Mouse (Mus musculus): ENCODE results near the gene Ppp1r9b. TPM values are rescaled to one million over a fixed set of nuclear protein-coding genes. Genes with fewer than 3 reads are reported as not detected.

Gene Ppp1r9b
- polyA plus RNA-seq, 1 experiment: 29.4 TPM

DNA sequence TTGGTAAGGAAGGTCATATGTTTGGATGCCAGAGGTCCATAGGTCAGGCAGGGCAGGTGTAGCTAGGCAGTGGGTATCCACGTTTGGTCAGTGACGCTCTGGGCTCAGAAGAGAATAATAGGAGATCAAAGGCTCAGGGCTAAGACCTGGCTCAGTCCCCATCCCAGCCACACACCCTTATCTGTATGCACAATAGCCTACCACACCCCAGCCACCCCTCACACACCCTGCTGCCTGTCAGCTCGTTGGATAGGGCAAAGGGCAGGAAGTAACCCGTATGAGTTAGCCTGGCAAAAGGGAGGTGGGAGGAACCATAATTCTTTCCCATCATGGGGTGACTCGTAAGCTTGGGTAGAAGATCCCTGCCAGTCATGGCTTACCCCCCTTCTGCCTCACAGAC lies 6.8 kb downstream of the Ppp1r9b start:
- H3K36me3 ChIP-seq (ENCODE audit: control insufficient read depth, insufficient read depth, low read length): peaks cover 37% of the 10 kb centered on the region
- H3K4me1 ChIP-seq (ENCODE audit: control insufficient read depth, insufficient read depth, insufficient read length, low read length): peaks cover 54% of the 10 kb centered on the region
- 13% methylated on average over 5 of the region's 5 CpGs for WGBS
- H3K4me3 ChIP-seq (ENCODE audit: low read depth, low read length): peak overlapping the region; percentile 38
- H3K27me3 ChIP-seq (ENCODE audit: control insufficient read depth, insufficient read depth, low read length): no peaks in the 10 kb centered on the region
- no peak for TF ChIP-seq CTCF (IDR thresholded peaks at IDR 0.05; ENCODE audit: extremely low read depth, insufficient read length, insufficient replicate concordance, low read depth, low read length)
- TF ChIP-seq POLR2A (IDR thresholded peaks at IDR 0.05; ENCODE audit: low read depth, low read length): no peak
- peak overlapping the region; percentile 62 for H3K27ac ChIP-seq (ENCODE audit: insufficient read depth, low read depth, low read length)

DNA sequence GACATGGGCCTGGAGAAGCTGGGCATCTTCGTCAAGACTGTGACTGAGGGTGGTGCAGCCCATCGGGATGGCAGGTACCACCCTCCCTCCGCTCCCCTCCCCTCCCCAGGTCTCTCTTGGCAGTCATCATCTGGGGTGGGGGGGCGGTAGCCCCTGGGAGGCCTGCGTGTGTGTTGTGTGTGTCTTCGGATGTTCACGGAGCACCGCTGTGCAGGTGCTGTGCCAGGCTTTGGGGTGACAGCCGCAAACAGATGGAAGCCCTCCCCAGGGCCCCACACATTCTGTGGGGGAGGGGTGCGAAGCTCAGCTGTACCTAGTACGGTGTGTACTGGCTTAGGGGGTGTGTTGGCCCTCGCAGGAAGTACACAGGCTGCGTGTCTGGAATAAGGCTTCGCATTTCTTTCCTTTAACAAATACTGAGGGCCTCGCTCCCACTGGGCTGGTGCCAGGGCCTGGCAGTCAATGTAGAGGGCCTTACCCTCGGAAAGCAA lies 7.3 kb downstream of the Ppp1r9b start:
- peaks cover 42% of the 10 kb centered on the region for H3K36me3 ChIP-seq (ENCODE audit: control insufficient read depth, insufficient read depth, low read length)
- WGBS: 32% methylated on average over 16 of the region's 16 CpGs

DNA sequence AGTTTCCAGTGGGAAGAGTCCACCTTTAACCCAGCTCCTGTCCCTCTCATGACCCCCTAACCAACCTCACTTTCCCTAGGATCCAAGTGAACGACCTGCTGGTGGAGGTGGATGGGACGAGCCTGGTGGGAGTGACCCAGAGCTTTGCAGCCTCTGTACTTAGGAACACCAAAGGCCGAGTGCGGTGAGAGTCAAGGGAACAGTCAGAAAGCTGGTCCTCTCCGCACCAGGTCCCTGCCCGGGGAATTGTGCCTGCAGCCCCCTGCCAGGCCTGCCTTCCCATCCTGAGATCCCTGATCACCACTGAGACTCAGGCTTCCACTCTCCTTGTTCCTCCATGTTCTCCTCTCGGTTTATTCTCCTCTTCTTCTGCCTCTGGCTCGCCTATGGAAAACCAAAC lies 9.3 kb downstream of the Ppp1r9b start:
- no peak overlapping the region for H3K27ac ChIP-seq (ENCODE audit: insufficient read depth, low read depth, low read length)
- H3K4me3 ChIP-seq (ENCODE audit: low read depth, low read length): no peak overlapping the region
- no peaks in the 10 kb centered on the region for H3K27me3 ChIP-seq (ENCODE audit: control insufficient read depth, insufficient read depth, low read length)
- H3K4me1 ChIP-seq (ENCODE audit: control insufficient read depth, insufficient read depth, insufficient read length, low read length): peaks cover 36% of the 10 kb centered on the region
- peaks cover 50% of the 10 kb centered on the region for H3K36me3 ChIP-seq (ENCODE audit: control insufficient read depth, insufficient read depth, low read length)
- TF ChIP-seq POLR2A (IDR thresholded peaks at IDR 0.05; ENCODE audit: low read depth, low read length) (no peak), CTCF (IDR thresholded peaks at IDR 0.05; ENCODE audit: extremely low read depth, insufficient read length, insufficient replicate concordance, low read depth, low read length) (no peak)
- WGBS: 87% methylated on average over 8 of the region's 8 CpGs

More for the DNA sequence above, 7.3 kb downstream of the Ppp1r9b start:
- peak overlapping the region; percentile 62 for H3K27ac ChIP-seq (ENCODE audit: insufficient read depth, low read depth, low read length)
- H3K4me3 ChIP-seq (ENCODE audit: low read depth, low read length): peak overlapping the region; percentile 38
- no peaks in the 10 kb centered on the region for H3K27me3 ChIP-seq (ENCODE audit: control insufficient read depth, insufficient read depth, low read length)
- peaks cover 54% of the 10 kb centered on the region for H3K4me1 ChIP-seq (ENCODE audit: control insufficient read depth, insufficient read depth, insufficient read length, low read length)
- TF ChIP-seq CTCF (IDR thresholded peaks at IDR 0.05; ENCODE audit: extremely low read depth, insufficient read length, insufficient replicate concordance, low read depth, low read length): no peak
- no peak for TF ChIP-seq POLR2A (IDR thresholded peaks at IDR 0.05; ENCODE audit: low read depth, low read length)

DNA sequence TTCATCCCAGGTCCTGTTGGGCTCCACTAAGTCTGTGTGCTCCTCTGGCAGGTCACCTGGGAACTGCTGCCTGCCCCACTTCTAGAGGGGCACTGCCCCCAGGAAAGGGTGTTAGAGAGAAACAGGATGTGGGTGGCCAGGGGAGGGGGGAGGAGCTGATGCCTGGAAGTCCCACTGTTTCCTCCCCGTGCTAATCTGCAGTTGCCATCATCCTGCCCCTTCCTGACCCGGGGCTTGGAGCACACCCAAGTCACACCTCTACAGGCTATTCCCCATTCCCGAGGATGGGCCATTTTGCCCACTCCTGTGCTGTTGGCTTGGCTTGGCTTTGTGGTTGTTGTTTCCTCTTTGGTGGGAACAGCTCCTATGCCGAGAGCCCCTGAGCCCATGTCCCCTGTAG lies 9.7 kb downstream of the Ppp1r9b start:
- Histone ChIP-seq H3K27me3 (ENCODE audit: control insufficient read depth, insufficient read depth, low read length) (no peaks in the 10 kb centered on the region), H3K27ac (ENCODE audit: insufficient read depth, low read depth, low read length) (peak overlapping the region; percentile 27; the same call in 1 of the 2 replicates), H3K4me1 (ENCODE audit: control insufficient read depth, insufficient read depth, insufficient read length, low read length) (peaks cover 35% of the 10 kb centered on the region), H3K36me3 (ENCODE audit: control insufficient read depth, insufficient read depth, low read length) (peaks cover 51% of the 10 kb centered on the region), H3K4me3 (ENCODE audit: low read depth, low read length) (no peak overlapping the region)
- 23% methylated on average over 4 of the region's 4 CpGs for WGBS
- no peak for TF ChIP-seq CTCF (IDR thresholded peaks at IDR 0.05; ENCODE audit: extremely low read depth, insufficient read length, insufficient replicate concordance, low read depth, low read length)
- TF ChIP-seq POLR2A (IDR thresholded peaks at IDR 0.05; ENCODE audit: low read depth, low read length): no peak

DNA sequence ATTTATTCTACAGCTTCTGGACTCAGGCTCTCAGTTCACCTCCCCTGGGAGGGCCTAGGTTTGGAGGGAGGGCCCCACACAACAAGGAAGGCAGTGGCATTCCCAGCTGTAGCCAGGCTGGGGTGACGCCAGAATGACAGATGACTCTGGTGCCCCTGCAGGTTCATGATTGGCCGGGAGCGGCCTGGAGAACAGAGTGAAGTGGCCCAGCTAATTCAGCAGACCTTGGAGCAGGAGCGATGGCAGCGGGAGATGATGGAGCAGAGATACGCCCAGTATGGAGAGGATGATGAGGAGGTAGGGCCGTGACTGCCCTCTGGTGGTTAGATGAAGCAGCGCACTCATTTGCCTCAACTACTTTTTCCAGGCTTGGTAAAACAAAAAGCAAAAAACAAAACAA lies 10.2 kb downstream of the Ppp1r9b start:
- Histone ChIP-seq H3K27ac (ENCODE audit: insufficient read depth, low read depth, low read length) (peak overlapping the region; percentile 27; the same call in 1 of the 2 replicates), H3K27me3 (ENCODE audit: control insufficient read depth, insufficient read depth, low read length) (no peaks in the 10 kb centered on the region), H3K4me1 (ENCODE audit: control insufficient read depth, insufficient read depth, insufficient read length, low read length) (peaks cover 30% of the 10 kb centered on the region), H3K4me3 (ENCODE audit: low read depth, low read length) (no peak overlapping the region), H3K36me3 (ENCODE audit: control insufficient read depth, insufficient read depth, low read length) (peaks cover 53% of the 10 kb centered on the region)
- TF ChIP-seq CTCF (IDR thresholded peaks at IDR 0.05; ENCODE audit: extremely low read depth, insufficient read length, insufficient replicate concordance, low read depth, low read length) (peak; percentile 93; the same call in 1 of the 2 replicates), POLR2A (IDR thresholded peaks at IDR 0.05; ENCODE audit: low read depth, low read length) (no peak)
- 5% methylated on average over 8 of the region's 8 CpGs for WGBS

DNA sequence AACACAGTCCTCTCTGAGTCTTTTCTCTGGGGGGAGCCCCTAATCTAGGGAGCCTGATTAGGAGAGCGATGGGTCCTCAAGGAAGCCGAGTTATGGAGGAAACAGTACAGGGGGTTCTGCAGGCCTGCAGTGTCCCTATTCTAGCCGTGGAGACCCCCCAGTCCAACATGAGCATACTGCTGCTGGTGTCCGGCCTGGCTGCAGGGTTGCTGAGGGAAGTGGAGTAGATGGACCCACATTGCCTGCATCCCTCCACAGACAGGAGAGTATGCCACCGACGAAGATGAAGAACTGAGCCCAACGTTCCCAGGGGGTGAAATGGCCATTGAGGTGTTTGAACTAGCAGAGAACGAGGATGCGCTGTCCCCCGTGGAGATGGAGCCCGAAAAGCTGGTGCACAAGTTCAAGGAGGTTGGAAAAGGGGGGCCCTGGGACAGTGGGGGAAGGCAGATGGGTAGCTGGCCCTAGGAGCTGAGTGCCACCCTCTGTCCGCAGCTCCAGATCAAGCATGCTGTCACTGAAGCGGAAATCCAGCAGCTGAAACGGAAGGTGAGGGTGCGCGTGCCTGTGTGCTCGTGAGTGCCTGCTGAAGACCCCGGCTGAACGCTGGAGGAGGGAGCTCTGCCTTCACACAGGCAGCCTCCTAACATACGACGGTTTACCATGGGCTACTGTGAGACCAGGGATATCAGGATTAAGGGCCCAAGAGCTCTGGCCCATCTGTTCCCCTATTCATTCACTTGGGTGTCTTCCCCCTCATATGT lies 10.9 kb downstream of the Ppp1r9b start:
- H3K4me1 ChIP-seq (ENCODE audit: control insufficient read depth, insufficient read depth, insufficient read length, low read length): peaks cover 24% of the 10 kb centered on the region
- 89% methylated on average over 21 of the region's 21 CpGs for WGBS
- TF ChIP-seq POLR2A (IDR thresholded peaks at IDR 0.05; ENCODE audit: low read depth, low read length) (no peak), CTCF (IDR thresholded peaks at IDR 0.05; ENCODE audit: extremely low read depth, insufficient read length, insufficient replicate concordance, low read depth, low read length) (no peak)

DNA sequence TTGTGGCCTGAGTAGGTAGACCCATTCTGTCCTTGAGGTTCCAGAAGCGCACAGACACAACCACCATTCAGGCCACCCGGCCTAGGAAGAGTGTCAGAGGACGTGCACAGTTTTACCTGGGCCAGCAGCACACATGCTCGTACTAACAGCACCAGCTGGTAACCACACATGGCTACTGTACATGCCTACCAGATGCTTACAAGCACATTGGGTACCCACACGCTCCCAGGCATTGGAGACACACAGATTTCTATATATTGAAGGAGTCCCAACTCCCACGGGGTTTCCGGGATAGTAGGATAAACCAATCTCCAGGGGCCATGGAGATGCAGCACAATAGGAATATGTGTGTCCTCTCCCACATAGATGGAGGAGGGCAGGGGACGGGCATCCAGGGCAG lies 11.9 kb downstream of the Ppp1r9b start:
- Histone ChIP-seq H3K4me3 (ENCODE audit: low read depth, low read length) (no peak overlapping the region), H3K36me3 (ENCODE audit: control insufficient read depth, insufficient read depth, low read length) (peaks cover 45% of the 10 kb centered on the region)
- 98% methylated on average over 8 of the region's 8 CpGs for WGBS

More for the DNA sequence above, 10.9 kb downstream of the Ppp1r9b start:
- no peak overlapping the region for H3K27ac ChIP-seq (ENCODE audit: insufficient read depth, low read depth, low read length)
- peaks cover 48% of the 10 kb centered on the region for H3K36me3 ChIP-seq (ENCODE audit: control insufficient read depth, insufficient read depth, low read length)
- H3K27me3 ChIP-seq (ENCODE audit: control insufficient read depth, insufficient read depth, low read length): no peaks in the 10 kb centered on the region
- H3K4me3 ChIP-seq (ENCODE audit: low read depth, low read length): no peak overlapping the region

More for the DNA sequence above, 11.9 kb downstream of the Ppp1r9b start:
- Histone ChIP-seq H3K27me3 (ENCODE audit: control insufficient read depth, insufficient read depth, low read length) (no peaks in the 10 kb centered on the region), H3K27ac (ENCODE audit: insufficient read depth, low read depth, low read length) (no peak overlapping the region), H3K4me1 (ENCODE audit: control insufficient read depth, insufficient read depth, insufficient read length, low read length) (peaks cover 22% of the 10 kb centered on the region)
- TF ChIP-seq POLR2A (IDR thresholded peaks at IDR 0.05; ENCODE audit: low read depth, low read length): no peak
- TF ChIP-seq CTCF (IDR thresholded peaks at IDR 0.05; ENCODE audit: extremely low read depth, insufficient read length, insufficient replicate concordance, low read depth, low read length): no peak
